Mouse (Mus musculus): ENCODE data around the gene Bsg. TPM values are rescaled to one million over a fixed set of nuclear protein-coding genes. Genes with fewer than 3 reads are reported as not detected.
A peak's percentile ranks its signal among the peaks of the same experiment; 100 is the strongest.

The Bsg gene
- polyA plus RNA-seq, 1 experiment from 2014 or later = 930 TPM

DNA sequence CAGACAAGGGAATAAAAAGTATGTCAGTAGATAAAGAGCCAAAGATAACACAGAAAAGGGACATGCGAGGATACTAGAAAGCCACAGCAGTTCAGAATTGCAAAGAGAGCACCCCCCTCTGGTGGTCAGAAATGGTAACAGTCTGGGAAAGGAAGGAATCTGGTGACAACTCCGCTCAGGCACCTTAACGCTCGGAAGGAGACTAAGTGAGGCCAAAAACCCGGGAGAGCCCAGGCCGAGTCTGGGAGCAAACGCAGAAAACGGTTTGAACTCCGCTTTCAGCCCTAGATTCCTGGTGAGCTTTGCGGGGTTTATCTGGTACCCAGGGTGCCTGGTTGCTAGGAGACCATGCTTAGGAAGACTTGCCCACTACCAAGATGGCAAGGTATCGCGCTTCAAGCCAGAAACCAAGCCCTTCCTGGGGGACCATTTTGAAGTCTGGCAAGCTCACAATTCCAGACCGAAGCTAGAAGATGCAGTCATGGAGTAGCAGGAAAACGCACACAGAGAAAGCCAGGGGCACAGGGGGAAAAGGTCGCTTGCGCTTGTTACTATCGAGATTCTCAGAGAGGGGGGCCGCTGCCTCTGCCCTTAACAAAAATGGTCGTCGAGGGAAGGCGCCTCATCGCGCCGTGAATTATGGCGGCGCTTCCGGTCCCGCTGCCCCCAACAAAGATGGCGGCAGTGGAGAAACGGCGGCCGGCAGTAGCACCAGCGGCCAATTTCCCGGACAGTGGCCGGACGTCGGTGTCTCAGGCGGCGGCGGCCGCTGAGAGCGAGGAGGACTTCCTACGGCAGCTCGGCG, 35.3 kb upstream of the Bsg start, which contains the start of gene Tpgs1:
Gene Tpgs1, plus strand, starts transcription at position 599 of the 805 bp plus-strand sequence.
- ATAC-seq (ENCODE audit: low FRiP score) (peak; percentile 82), DNase-seq (ENCODE audit: low spot score) (peak; percentile 91)
- H3K27ac ChIP-seq = peak within 1 kb of the TSS; percentile 99
- peaks cover 18% of the 10 kb centered on the region for H3K4me1 ChIP-seq (replicated peaks; ENCODE audit: control insufficient read depth, insufficient read depth, low read length)
- under 1% methylated on average over 44 of the region's 45 CpGs for WGBS
- H3K36me3 ChIP-seq (replicated peaks; ENCODE audit: control insufficient read depth, insufficient read depth) = no peaks in the 10 kb centered on the region
- H3K9me3 ChIP-seq (ENCODE audit: control insufficient read depth, low read length) = no peaks in the 10 kb centered on the region
- H3K9ac ChIP-seq = peak within 1 kb of the TSS; percentile 98
- no peaks in the 10 kb centered on the region for H3K27me3 ChIP-seq (ENCODE audit: control insufficient read depth, insufficient read depth, low read length)
- peak within 1 kb of the TSS; percentile 100 for H3K4me3 ChIP-seq (replicated peaks; ENCODE audit: low read length)
- H3K4me2 ChIP-seq (replicated peaks) = peak within 1 kb of the TSS; percentile 93

DNA sequence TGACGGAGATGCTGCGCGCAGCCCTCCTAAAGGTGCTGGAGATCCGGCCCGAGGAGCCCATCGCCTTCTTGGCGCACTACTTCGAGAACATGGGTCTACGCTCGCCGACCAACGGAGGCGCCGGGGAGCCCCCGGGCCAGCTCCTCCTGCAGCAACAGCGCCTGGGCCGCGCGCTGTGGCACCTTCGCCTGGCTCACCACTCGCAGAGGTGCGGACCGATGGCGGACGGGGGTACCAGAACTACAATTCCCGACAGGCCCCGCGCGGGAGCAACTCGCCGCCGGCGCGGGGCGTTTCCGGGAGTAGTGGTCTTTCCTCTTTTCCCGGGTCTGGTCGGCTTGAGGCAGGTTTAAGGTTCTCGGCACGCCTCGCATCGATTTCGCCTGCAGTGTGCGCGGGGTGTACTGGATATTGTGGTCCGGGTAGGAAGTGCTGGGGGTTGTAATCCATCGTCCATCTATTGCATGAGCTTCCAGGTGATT, 34.7 kb upstream of the Bsg start:
- Histone ChIP-seq H3K9me3 (ENCODE audit: control insufficient read depth, low read length) (no peaks in the 10 kb centered on the region), H3K27me3 (ENCODE audit: control insufficient read depth, insufficient read depth, low read length) (no peaks in the 10 kb centered on the region), H3K36me3 (replicated peaks; ENCODE audit: control insufficient read depth, insufficient read depth) (0 out of 2 replicates have a peak, but pooled peaks cover under 1% of the 10 kb centered on the region), H3K4me1 (replicated peaks; ENCODE audit: control insufficient read depth, insufficient read depth, low read length) (peaks cover 18% of the 10 kb centered on the region), H3K9ac (peak overlapping the region; percentile 98), H3K4me2 (replicated peaks) (peak overlapping the region; percentile 93), H3K27ac (peak overlapping the region; percentile 99), H3K4me3 (replicated peaks; ENCODE audit: low read length) (peak overlapping the region; percentile 100)
- under 1% methylated on average over 47 of the region's 47 CpGs for WGBS
- ATAC-seq (ENCODE audit: low FRiP score) = peak; percentile 70
- peak; percentile 85 for DNase-seq (ENCODE audit: low spot score)

DNA sequence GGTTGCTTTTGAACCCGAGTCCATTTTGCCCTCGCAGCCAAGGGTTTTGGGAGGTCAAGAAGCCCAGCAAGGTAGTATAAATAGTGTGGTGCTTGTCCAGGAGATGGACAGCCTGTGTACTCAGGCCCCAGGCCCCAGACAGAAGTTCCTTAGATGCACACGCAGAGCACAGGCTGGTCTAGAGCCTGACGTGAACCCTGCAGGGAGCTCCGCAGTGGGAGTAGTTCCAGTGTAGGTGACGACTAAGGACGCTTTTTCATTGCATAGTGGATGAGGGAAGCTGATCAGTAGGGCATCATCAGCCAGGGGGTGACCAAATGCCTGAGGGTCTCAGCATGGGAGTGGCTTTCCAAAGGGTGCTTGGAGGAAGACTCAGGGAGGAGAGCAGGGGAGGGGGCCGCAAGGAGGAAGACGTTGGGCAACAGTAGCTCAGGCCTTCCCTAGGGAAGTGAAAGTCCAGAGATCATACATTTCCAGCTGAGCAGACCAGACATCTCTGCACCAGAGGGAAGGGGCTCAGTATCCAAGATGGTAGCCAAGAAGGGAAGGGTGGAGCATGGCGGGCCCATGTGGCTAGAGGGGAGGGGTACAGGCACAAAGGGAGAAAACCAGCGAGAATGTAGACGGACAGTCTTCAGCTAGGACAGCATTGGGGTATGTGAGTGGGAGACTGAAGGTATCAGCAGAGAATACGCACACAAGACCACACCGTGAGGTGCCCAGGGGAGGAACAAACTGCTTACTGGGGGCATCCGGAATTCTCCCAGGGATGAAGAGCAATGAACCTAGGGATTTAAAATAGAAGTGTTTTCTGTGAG, 34.0 kb upstream of the Bsg start:
- H3K4me2 ChIP-seq (replicated peaks) = peak overlapping the region; percentile 93
- H3K4me1 ChIP-seq (replicated peaks; ENCODE audit: control insufficient read depth, insufficient read depth, low read length) = peaks cover 18% of the 10 kb centered on the region
- 0 out of 2 replicates have a peak, but pooled peaks cover 6% of the 10 kb centered on the region for H3K36me3 ChIP-seq (replicated peaks; ENCODE audit: control insufficient read depth, insufficient read depth)
- H3K4me3 ChIP-seq (replicated peaks; ENCODE audit: low read length) = peak overlapping the region; percentile 100
- DNase-seq (ENCODE audit: low spot score) (no peak), ATAC-seq (ENCODE audit: low FRiP score) (peak; percentile 29; the same call in 1 of the 2 replicates)
- 36% methylated on average over 15 of the region's 15 CpGs for WGBS
- peak overlapping the region; percentile 99 for H3K27ac ChIP-seq
- H3K9ac ChIP-seq = peak overlapping the region; percentile 98
- no peaks in the 10 kb centered on the region for H3K9me3 ChIP-seq (ENCODE audit: control insufficient read depth, low read length)
- H3K27me3 ChIP-seq (ENCODE audit: control insufficient read depth, insufficient read depth, low read length) = no peaks in the 10 kb centered on the region

DNA sequence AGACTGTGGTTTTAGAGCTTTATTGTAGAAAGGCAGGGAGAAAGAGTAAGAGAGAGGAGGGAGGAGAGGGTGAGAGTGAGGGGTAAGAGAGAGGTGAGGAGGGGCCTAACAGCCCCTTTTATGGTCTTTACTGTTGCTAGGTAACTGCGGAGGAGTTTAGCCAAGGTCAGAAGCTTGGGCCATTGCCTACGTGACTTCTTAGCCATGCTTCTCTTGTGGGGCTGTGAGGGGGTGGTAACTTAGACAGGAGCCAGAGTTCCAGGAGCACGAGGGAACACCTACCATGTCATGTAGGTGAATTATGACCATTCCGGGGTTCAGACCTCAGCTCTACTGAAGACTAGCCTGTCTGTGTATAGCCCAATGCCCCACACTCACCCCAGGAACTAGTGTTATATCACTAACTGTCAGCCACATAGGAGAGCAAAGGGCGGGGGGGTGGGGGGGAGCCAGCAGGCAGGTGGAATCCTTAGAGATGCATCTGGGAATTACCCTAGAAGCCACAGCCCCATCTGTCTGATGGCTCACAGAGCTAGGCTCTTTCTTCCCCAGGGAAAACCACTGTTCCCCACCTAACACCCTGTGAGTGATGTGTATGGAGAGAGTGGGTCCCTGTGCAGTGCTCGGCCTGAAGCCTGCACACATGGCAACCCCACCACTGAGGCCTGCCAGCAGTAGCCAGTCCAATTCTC, 32.7 kb upstream of the Bsg start:
- no peaks in the 10 kb centered on the region for H3K27me3 ChIP-seq (ENCODE audit: control insufficient read depth, insufficient read depth, low read length)
- no peaks in the 10 kb centered on the region for H3K9me3 ChIP-seq (ENCODE audit: control insufficient read depth, low read length)
- DNase-seq (ENCODE audit: low spot score) (no peak), ATAC-seq (ENCODE audit: low FRiP score) (no peak)
- H3K4me1 ChIP-seq (replicated peaks; ENCODE audit: control insufficient read depth, insufficient read depth, low read length) = peaks cover 18% of the 10 kb centered on the region
- H3K4me2 ChIP-seq (replicated peaks) = peak overlapping the region; percentile 93; the same call in 1 of the 2 replicates
- no peak overlapping the region for H3K4me3 ChIP-seq (replicated peaks; ENCODE audit: low read length)
- no peak overlapping the region for H3K27ac ChIP-seq
- H3K36me3 ChIP-seq (replicated peaks; ENCODE audit: control insufficient read depth, insufficient read depth) = peaks cover 16% of the 10 kb centered on the region
- no peak overlapping the region for H3K9ac ChIP-seq
- 67% methylated on average over 6 of the region's 6 CpGs for WGBS

DNA sequence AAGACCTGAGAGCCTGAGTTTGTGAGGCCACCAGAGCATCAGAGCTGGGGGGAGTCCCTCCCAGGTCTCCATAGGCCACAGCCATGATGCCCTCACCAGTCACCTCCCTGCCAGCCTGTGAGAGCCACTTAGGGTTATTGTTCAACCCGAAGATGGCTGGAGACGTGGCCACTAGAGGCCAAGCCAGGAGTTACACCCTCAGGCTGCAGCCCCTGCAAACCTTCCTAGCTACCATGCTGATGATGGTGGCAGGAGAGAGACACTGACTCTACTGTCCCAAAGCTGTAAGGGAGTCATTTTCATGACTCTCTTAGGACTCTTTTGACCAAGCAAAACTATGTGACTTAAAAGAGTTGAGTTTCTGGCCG, 32.2 kb upstream of the Bsg start:
- no peak overlapping the region for H3K27ac ChIP-seq
- H3K9ac ChIP-seq = no peak overlapping the region
- peaks cover 18% of the 10 kb centered on the region for H3K4me1 ChIP-seq (replicated peaks; ENCODE audit: control insufficient read depth, insufficient read depth, low read length)
- DNase-seq (ENCODE audit: low spot score) = no peak
- no peaks in the 10 kb centered on the region for H3K27me3 ChIP-seq (ENCODE audit: control insufficient read depth, insufficient read depth, low read length)
- ATAC-seq (ENCODE audit: low FRiP score) = no peak
- 62% methylated on average over 3 of the region's 3 CpGs for WGBS
- H3K9me3 ChIP-seq (ENCODE audit: control insufficient read depth, low read length) = no peaks in the 10 kb centered on the region
- H3K4me2 ChIP-seq (replicated peaks) = no peak overlapping the region
- peaks cover 17% of the 10 kb centered on the region for H3K36me3 ChIP-seq (replicated peaks; ENCODE audit: control insufficient read depth, insufficient read depth)
- H3K4me3 ChIP-seq (replicated peaks; ENCODE audit: low read length) = no peak overlapping the region

DNA sequence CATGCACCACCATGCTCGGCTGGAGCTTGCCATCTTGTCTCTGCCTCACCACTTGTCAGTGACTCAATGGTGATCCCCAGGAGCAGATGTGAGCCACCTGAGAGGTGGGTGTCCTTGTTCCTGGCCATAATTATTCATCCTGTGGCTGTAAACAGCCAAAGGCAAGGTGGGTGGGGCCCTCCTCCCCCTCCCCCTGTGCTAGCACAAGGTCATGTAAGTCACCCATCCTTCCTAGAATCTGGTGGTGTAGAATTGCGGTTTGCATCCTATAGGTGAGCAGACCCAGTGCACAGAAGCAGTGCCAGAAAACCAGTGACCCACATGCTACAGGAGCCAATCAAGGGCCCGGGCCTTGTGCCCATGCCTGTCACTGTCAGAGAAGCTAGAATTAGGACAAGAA, 31.2 kb upstream of the Bsg start:
- WGBS = 100% methylated on average over 3 of the region's 3 CpGs
- H3K4me3 ChIP-seq (replicated peaks; ENCODE audit: low read length) = no peak overlapping the region
- DNase-seq (ENCODE audit: low spot score) = no peak

DNA sequence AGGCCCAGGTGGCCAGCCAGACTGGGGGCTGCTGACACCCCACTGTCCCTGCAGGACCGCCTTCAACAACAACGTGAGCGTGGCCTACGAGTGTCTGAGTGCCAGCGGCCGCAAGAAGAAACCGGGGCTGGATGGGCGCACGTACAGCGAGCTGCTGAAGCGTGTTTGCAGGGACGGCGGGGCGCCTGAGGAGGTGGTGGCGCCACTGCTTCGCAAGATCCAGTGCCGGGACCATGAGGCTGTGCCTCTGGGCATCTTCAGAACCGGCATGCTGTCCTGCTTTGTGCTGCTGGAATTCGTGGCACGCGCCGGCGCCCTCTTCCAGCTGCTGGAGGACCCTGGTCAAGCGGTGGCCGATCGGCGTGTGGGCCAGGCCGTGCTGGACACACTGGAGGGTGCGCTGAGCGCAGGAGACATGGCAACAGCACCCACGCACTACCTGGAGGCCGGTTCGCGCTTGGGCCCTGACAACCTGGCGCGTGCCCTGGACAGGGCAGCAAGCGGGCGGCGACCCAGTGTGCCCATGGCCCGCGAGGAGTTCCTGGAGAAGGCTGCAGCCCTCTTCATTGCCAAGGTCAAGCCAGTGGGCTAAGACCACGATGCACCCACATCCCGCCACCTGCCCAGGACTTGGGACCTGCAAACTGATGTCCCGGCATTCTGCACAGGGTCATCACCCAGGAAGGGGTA, 28.8 kb upstream of the Bsg start:
- H3K4me1 ChIP-seq (replicated peaks; ENCODE audit: control insufficient read depth, insufficient read depth, low read length) = peaks cover 9% of the 10 kb centered on the region
- H3K36me3 ChIP-seq (replicated peaks; ENCODE audit: control insufficient read depth, insufficient read depth) = peaks cover 17% of the 10 kb centered on the region
- DNase-seq (ENCODE audit: low spot score) = no peak
- no peaks in the 10 kb centered on the region for H3K9me3 ChIP-seq (ENCODE audit: control insufficient read depth, low read length)
- 49% methylated on average over 44 of the region's 44 CpGs for WGBS
- H3K4me3 ChIP-seq (replicated peaks; ENCODE audit: low read length) = no peak overlapping the region
- ATAC-seq (ENCODE audit: low FRiP score) = no peak
- H3K27ac ChIP-seq = no peak overlapping the region
- no peak overlapping the region for H3K9ac ChIP-seq
- no peaks in the 10 kb centered on the region for H3K27me3 ChIP-seq (ENCODE audit: control insufficient read depth, insufficient read depth, low read length)
- H3K4me2 ChIP-seq (replicated peaks) = no peak overlapping the region

More for the DNA sequence above, 31.2 kb upstream of the Bsg start:
- no peak overlapping the region for H3K4me2 ChIP-seq (replicated peaks)
- peaks cover 17% of the 10 kb centered on the region for H3K36me3 ChIP-seq (replicated peaks; ENCODE audit: control insufficient read depth, insufficient read depth)
- ATAC-seq (ENCODE audit: low FRiP score) = no peak
- no peak overlapping the region for H3K9ac ChIP-seq
- no peak overlapping the region for H3K27ac ChIP-seq
- no peaks in the 10 kb centered on the region for H3K27me3 ChIP-seq (ENCODE audit: control insufficient read depth, insufficient read depth, low read length)
- H3K4me1 ChIP-seq (replicated peaks; ENCODE audit: control insufficient read depth, insufficient read depth, low read length) = peaks cover 16% of the 10 kb centered on the region
- no peaks in the 10 kb centered on the region for H3K9me3 ChIP-seq (ENCODE audit: control insufficient read depth, low read length)

DNA sequence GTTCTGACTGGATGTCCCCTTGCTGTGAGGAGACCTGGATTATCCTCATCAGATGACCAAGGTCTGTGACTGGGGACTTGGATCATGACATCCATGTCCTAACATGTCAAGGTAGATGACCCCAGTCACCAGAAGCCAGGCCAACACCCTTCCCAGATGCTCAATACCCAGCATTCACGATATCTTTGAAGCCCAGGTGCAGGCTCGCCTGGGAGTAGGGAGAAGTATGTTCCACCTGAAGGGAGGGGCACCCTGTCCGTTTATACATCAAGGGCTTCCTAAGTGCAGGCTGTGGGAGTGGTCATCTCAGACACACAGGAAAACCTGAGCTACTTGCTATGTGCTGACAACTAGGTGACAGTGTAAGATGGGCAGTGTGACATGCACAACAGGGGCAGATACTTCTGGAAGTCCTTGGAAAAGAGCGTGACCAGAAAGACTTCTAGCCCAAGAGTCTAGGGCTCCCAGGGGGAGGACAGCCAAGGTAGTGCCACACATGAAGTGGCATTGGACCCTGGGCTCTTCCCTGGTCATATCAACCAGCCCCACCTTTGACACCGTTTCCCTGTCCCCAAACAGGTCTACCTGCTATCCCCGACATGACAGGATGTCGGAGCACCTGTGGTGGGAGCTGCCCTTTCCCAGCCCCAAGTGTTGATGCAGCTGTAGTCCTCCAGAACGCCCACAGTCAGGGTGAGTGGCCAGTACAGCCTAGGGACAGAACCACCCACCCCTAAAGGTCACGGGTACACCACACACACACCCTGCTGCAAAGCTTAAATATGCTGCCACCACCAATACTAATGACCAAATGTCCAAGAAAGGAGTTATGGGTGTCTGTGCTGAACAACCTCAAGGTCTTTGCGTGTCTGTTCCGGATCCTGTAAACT, 23.4 kb upstream of the Bsg start:
- peak overlapping the region; percentile 61 for H3K9ac ChIP-seq
- peaks cover 18% of the 10 kb centered on the region for H3K4me1 ChIP-seq (replicated peaks; ENCODE audit: control insufficient read depth, insufficient read depth, low read length)
- H3K27ac ChIP-seq = peak overlapping the region; percentile 85
- no peaks in the 10 kb centered on the region for H3K9me3 ChIP-seq (ENCODE audit: control insufficient read depth, low read length)
- peak overlapping the region; percentile 83 for H3K4me3 ChIP-seq (replicated peaks; ENCODE audit: low read length)
- ATAC-seq (ENCODE audit: low FRiP score) = peak; percentile 27
- no peaks in the 10 kb centered on the region for H3K27me3 ChIP-seq (ENCODE audit: control insufficient read depth, insufficient read depth, low read length)
- peak overlapping the region; percentile 53 for H3K4me2 ChIP-seq (replicated peaks)
- WGBS = 43% methylated on average over 11 of the region's 11 CpGs
- H3K36me3 ChIP-seq (replicated peaks; ENCODE audit: control insufficient read depth, insufficient read depth) = peaks cover 23% of the 10 kb centered on the region
- no peak for DNase-seq (ENCODE audit: low spot score)

Data from hindbrain, embryonic 14.5 days (tissue).